Mouse (Mus musculus): ENCODE results near the gene St6galnac3.

The St6galnac3 gene

GRCm38 (mm10) chr3:153354988-153355297 is 370.0 kb downstream of the St6galnac3 start:
- DNase-seq (ENCODE audit: low read depth in 1 of 2, low spot score in 2 of 2): no peak

DNA sequence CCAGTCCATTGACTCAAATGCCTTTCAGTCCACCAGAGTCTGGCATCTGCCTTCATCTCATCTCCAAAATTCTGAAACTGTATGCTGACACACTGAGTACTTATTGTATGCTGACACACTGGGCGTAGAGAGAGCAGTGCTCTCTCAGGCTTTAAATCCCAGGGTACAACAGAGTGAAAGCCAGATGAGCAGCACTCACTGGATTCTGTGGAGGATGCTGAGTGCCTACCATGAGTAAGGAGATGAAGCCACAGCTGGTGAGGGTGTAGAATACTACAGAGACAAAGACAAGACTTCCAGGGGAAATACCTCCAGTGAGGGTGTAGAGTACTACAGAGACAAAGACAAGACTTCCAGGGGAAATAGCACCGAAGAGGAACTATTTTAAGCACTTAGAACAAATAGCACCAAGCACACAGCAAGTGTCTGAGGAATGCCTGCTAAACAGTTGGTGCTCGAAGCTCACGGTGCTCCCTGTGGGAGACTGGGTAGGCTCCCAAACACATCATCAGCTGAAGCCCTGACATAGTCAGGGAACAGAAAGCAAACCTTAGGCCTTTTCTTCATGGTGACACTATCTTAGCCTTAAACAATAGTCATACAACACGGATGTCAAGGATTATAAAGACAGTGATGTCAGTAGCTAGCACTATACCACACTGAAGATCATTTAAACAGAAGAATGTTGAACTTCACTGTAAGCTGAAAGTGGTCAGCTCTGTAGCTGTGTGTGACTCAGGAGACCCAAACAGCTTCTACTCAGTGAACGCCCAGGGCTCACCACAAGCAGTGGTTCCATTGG is 370.6 kb downstream of the St6galnac3 start:
- no peak for DNase-seq (ENCODE audit: low read depth in 1 of 2, low spot score in 2 of 2)

- no peak for DNase-seq (ENCODE audit: low read depth in 1 of 2, low spot score in 2 of 2)
These were observed 371.5 kb downstream of the St6galnac3 start for GRCm38 (mm10) chr3:153353313-153354103.

- DNase-seq (ENCODE audit: low read depth in 1 of 2, low spot score in 2 of 2): no peak
These were observed 375.0 kb downstream of the St6galnac3 start for GRCm38 (mm10) chr3:153349981-153350380.

DNA sequence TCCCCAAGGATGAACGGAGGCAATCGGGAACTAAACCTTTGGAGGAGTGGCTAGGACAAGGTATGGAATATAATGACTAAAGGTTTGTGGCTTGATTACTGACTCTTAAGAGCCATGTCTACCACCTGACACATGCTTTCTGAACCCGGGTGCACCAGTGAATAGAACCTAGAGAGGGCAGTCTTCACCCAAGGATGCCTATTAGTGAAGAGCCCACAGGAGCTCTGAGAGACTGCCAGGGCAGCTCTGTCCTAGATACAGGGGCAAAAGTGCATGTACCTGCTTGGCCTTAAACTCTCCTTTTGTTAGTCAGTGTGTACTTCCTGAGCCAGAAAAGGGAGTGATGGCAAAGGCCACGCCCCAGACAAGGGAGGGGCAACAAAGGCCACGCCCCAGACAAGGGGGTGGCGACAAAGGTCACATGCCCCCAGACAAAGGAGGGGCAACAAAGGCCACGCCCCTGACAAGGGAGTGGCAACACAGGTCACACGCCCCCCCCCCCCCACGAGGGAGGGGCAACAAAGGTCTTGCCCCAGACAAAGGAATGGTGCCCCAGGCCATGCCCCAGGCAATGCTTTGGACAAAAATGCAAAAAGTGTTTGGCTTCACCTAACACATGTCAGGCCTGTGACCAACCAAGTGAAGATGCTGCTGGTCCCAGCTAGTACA is 376.0 kb downstream of the St6galnac3 start:
- DNase-seq (ENCODE audit: low read depth in 1 of 2, low spot score in 2 of 2): no peak

DNA sequence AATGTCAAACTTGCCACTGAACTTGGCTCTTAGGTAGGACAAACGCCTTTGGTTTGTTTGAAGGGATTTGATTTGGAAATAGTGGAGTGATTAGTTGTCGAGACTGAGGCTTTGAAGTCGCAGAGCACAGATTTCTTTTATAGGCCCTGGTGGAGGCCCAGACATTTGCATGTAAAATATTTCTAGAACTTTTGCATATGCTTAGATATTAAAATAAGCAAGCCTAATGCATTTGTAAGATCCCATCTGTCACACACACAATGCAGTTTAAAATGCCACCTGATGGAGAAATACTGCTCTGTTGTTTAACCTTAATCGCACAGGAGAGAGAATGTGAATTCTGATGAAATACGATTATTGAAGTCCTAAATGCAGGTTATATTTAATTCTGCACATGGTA is 380.0 kb downstream of the St6galnac3 start:
- DNase-seq (ENCODE audit: low read depth in 1 of 2, low spot score in 2 of 2): no peak

GRCm38 (mm10) chr3:153339940-153340339 is 385.0 kb downstream of the St6galnac3 start:
- no peak for DNase-seq (ENCODE audit: low read depth in 1 of 2, low spot score in 2 of 2)

GRCm38 (mm10) chr3:153339091-153339490 is 385.9 kb downstream of the St6galnac3 start:
- no peak for DNase-seq (ENCODE audit: low read depth in 1 of 2, low spot score in 2 of 2)

DNA sequence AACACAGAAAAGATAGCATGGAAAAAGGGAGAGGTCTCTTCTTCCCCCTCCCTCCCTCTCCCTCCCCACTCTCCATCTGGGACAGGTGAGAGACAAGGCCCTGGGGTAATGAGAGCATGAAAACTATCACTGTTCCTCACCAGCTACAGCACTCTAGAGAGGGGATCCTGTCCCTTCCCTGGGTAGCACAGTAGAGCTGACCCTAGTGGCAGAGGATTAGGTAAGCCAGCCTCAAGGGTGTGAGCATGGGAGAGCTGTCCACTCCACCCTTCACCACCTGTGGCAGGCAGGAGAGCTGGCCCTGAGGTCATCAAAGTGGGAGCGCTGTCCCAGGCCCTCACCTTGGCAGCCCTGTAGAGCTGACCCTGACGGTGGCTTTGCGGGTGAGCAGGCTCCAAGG is 387.2 kb downstream of the St6galnac3 start:
- DNase-seq (ENCODE audit: low read depth in 1 of 2, low spot score in 2 of 2): no peak

- no peak for DNase-seq (ENCODE audit: low read depth in 1 of 2, low spot score in 2 of 2)
These were observed 387.8 kb downstream of the St6galnac3 start for GRCm38 (mm10) chr3:153337221-153337620.

DNA sequence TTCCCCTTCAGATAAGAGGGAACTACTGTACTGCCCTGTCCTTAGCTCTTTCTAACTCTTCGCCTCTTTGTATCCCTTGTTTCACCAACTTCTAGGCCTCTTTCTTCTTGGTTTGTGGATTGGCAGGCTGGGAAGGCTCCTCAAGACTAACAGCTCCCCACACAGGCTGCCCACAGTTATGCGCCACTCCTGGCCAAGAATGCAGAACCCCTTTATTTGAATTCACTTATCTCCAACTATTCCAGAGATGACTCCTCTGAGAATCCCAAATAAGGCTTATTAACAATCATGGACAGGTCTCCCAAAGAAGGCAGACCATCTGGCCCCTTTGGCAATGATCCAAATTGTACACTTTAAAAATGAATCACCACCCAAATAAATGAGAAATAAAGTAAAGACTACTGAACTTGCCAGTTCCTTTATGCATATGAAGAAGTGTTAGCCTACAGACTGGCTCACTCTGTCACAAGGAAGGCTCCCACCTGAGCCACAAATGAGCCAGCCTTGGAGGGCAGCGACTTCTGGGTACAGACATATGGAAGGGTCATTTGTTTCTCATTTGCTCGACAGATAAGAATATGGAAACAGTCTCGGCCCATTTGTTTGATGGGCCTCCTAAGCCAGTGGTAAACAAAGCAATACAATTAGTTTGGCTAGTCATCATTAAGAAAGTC is 390.7 kb downstream of the St6galnac3 start:
- no peak for DNase-seq (ENCODE audit: low read depth in 1 of 2, low spot score in 2 of 2)

DNA sequence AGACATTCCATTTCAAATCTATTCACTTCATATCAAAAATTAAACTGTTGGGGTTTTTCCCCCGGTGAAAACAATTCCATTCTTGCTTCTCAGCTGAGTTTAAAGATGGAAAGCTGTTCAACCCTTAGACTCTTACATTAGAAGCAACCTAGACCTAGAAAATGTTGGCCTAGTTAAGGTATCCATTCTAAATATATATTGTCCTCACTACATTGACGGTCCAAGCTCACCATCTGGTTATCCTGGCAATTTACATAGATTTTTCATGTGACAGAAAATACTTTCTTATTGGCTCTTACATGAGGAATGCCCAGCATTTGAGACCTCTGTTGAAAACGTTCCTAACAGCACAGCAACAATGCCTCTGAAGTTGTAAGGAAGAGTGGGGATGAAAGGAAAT is 400.7 kb downstream of the St6galnac3 start:
- DNase-seq (ENCODE audit: low read depth in 1 of 2, low spot score in 2 of 2): no peak

DNA sequence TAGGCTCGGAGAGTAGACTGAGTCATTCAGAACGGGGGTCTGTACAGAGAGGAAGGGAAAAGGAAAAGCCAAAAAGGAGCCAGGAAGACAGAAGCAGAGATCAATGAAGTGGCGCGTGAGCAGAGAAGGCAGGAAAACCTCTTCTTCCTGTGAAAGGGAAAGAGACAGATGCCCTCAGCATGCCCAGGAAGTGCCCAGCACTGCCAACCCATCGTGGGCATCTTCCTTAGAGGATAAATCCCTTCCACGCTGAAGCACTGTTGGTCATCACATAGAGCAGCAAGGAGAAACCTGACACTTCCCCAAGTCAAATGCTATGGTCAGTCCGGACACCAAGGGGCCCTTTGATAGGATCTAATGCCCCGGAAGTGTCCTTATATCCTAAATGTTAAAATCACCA is 401.5 kb downstream of the St6galnac3 start:
- DNase-seq (ENCODE audit: low read depth in 1 of 2, low spot score in 2 of 2): no peak

DNA sequence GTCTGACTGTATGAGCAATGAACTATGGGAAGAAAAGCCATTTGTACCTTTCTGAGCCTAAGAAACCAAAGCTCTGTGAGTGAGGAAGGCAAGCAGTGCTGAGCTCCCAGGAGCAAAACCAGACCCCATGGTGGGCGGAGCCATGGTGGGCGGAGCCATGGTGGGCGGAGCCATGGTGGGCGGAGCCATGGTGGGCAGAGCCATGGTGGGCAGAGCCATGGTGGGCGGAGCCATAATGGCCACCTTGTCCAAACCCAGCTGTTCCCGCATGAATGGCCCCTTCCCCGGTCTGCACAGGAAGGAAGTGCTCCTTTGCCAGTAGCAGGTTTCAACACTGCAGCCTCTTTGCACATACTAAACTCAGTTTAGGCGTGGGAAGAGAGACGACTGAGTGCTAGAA is 411.4 kb downstream of the St6galnac3 start:
- no peak for DNase-seq (ENCODE audit: low read depth in 1 of 2, low spot score in 2 of 2)

DNA sequence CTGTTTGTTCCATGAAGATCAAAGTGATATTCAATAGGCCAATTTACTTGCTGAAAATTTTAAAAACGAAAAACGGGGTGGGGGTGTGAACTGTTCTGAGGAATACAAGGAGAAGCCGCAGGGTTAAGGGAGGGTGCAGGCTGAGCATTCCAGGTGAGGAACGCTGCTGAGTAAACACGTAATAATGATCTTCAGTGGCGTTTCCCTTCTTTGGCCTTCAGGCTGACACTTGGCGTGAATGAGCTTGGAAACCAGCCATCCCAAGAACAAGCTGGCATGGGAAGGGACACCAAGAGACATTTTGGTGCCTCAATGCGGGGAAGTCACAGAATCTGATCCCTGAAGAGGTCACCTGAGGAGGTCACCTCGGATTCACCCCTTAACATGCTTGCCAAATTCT is 411.8 kb downstream of the St6galnac3 start:
- DNase-seq (ENCODE audit: low read depth in 1 of 2, low spot score in 2 of 2): no peak

DNA sequence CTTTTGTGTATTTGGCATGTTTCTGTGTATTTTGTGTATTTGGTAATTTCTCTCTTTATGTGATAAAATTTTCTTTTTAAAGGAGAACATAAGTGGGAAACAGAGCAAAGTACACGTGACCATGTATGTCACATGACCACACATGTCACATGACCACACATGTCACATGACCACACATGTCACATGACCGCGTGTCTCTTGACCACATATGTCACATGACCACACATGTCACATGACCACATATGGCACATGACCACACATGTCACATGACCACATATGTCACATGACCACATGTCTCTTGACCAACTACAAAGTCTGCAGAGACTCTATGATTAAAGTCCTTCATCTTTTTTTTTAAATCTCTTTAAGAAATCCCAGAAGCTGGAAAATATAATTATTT is 413.0 kb downstream of the St6galnac3 start:
- DNase-seq (ENCODE audit: low read depth in 1 of 2, low spot score in 2 of 2): no peak

DNA sequence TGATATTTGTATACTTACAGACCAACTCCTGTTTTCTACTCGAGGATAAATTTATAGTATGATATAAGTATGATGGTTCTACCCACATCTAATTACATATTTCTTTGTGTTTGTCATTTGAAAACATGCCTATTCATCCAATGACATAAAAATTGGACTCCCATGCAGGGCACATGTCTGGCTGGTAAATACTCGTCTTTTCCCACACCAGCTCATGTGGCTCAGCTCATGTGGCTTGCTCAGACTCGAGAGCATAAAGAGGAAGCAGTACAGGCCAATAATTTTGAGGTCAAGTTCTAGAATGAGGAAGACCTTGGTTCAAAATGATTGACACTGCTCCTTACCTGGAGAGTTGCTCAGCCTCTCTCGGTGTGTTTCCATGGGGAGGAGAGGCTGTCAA is 416.6 kb downstream of the St6galnac3 start:
- DNase-seq (ENCODE audit: low read depth in 1 of 2, low spot score in 2 of 2): no peak

GRCm38 (mm10) chr3:153305153-153305552 is 419.8 kb downstream of the St6galnac3 start:
- DNase-seq (ENCODE audit: low read depth in 1 of 2, low spot score in 2 of 2): no peak

GRCm38 (mm10) chr3:153302376-153302775 is 422.6 kb downstream of the St6galnac3 start:
- no peak for DNase-seq (ENCODE audit: low read depth in 1 of 2, low spot score in 2 of 2)

GRCm38 (mm10) chr3:153296375-153297068 is 428.5 kb downstream of the St6galnac3 start:
- DNase-seq (ENCODE audit: low read depth in 1 of 2, low spot score in 2 of 2): no peak

- DNase-seq (ENCODE audit: low read depth in 1 of 2, low spot score in 2 of 2): peak; percentile 4 to 20
These were observed 432.1 kb downstream of the St6galnac3 start for GRCm38 (mm10) chr3:153292853-153293252.

Measured in monocyte, adult 2 months (primary cell).